Mouse (Mus musculus): ENCODE results near the gene Cbl.
"Not testable (repeated sequence)": the region's sequence is repeated elsewhere in the genome, so short reads cannot be mapped to it uniquely, and the experiment has no call there.

Cbl gene

DNA sequence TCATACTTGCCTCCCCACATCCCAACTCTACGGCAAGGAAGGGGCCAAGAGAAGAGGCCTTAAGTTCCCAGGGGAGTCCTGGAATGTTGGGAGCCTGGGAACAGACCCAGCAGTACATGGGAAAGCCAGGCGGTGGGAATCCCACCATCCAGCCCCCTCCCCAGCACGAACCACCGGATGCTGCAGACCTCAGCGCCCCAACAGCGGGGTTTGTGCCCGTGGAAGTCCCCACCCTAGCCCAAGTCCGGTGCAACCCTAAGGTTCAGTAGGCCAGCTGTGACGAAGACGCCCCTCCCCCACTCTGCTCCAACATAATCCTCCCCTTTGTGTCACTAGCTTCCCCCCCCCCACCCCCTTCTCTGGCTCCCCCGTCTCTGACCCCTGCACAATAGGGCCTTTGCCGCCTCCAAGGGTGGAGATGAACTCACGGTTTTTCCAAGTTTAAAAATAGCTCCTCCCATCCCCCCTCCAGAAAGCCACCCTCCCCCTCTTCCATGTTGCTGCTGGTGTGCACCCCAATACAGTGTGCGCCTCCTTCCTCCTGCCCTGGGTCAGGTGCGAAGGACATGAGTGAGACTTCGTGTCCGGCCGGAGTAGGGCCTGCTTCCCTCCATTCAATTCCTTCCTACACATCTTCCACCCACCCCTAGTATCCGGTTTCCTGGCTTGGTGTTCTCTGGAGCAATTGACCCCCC, 103.1 kb downstream of the Cbl start:
- DNase-seq (ENCODE audit: low spot score), result no peak

DNA sequence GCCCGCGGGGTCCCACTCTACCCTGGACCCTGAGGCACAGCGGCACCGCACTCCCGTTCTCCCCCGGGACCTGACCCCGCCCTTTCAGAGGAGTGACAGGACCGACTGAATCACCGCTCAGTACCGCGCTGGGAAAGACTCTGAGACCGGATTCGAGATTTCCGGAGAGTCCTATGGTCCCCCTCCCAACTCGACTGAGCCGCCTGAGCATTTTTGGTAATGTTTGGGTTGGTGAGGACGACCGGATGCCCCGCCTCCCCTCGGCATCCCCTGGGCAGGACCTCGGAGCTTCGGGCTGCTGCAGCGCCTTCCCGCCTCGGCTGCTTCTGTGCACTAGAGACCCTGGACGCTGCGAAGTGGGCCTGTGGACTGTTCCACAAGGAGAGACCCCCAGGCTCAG, 103.8 kb downstream of the Cbl start:
- DNase-seq (ENCODE audit: low spot score), result peak; percentile 40

DNA sequence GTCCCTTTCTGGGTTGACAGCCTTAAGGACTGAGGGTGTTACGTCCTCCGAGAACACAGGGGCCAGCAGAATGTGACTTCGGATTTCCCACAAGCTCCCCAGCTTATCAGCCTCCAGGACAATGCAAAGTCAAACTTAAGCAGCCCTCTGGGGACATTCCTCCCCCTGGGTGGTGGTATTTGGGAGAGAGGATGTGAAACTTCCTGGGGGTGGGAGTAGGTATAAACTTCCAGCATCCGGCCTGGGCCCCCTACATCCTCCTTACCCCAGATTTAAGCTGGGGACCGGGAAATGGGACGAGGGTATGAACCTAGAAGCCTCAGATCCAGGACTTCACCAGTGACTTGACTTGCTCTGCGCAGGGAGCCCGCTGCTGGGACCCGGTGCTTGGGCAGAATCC, 104.2 kb downstream of the Cbl start:
- no peak for DNase-seq (ENCODE audit: low spot score)

DNA sequence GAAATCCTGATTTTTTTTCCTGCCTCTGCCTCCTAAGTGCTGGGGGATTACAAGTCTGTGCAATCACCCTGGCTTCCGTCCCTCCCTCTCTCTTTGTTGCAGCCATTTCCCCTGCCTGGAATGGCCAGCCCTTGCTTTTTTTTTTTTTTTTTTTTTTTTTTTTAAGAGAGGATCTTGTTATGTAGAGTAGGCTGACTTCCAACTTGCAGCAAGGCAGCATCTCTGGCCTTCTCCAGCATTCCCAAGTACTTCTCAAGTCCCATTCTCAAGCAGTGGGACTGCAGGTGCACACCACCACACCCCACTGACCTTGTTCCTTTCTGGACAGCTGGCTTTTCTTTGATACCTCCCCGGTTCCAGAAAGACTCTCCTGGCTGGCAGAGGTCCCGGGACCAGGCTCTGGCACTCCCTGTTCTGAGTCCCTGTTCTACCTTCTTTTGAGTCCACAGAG, 106.5 kb downstream of the Cbl start:
- no peak for DNase-seq (ENCODE audit: low spot score)

DNA sequence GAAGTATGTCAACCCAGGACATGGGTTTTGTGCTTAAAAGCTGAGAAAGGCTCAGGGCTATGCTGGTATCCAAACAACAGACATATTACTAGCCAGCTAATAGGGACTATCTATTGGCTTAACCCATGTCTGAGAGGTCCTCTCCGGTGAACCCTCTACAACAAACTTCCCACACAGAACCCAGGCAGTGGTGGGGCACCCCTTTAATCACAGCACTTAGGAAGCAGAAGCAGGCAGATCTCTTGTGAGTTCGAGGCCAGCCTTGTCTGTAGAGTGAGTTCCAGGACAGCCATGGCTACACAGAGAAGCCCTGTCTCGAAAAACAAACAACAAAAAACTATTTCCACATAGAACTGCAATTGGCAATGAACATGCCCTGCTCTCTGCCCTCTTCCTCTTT, 107.1 kb downstream of the Cbl start:
- DNase-seq (ENCODE audit: low spot score), result no peak

DNA sequence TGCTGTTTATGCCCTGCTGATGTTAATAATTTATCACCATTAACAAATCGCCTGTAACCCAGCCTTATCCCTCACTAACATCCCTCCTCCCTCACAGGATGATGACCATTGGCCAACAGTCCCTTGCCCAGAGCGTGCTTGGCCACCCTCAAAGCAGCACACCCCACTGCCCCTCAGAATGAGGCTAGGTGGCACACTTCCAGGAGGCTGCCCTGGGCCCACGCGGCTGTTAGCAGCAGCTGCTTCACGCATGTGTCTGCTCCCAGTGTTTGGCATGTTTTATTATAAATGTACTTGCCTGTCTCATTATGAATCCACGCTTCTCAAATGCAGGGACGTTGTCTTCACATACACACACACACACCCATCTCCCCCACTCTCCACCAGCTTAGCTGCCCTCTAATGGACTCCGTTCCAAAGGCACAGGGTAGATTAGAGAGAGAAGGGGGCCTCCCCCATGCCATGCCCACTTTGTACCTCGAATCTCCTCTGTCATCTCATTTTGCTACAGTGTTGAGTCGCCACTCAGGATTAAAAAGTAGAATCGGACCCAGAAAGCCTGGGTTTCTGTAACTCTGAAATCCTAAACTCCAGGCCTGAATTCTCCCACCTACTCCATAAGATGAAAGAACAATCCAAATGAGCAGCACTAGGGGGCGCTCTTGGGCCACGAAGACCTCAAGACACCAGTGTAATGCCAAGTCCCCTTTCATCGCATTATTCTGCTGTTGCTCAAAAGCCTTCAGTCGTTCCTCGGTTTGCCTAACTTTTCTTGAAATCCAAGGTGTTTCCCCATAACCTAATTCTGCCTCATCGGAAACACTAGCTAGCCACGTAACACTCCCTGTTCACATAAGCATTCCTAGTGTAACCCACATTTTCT, 108.1 kb downstream of the Cbl start:
- peak; percentile 80 for DNase-seq (ENCODE audit: low spot score)

DNA sequence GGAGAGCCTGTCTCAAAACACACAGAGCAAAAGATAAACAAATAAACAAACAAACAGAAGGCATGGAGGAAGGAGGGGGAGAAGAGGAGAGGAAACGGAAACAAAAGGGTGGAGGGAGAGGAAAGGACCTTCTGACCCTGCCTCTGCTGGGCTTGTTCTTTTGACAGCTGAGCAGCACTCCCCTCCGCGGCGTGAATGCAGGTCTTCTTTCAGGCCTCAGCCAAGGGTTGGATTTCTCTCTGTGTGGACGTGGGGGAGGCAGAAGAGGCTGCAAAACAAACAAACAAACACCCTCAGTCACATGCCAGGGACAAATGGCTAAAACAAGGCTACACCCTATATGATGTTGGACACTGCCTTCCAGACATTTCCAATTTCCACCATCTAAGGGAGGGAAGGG, 108.8 kb downstream of the Cbl start:
- DNase-seq (ENCODE audit: low spot score), result no peak

DNA sequence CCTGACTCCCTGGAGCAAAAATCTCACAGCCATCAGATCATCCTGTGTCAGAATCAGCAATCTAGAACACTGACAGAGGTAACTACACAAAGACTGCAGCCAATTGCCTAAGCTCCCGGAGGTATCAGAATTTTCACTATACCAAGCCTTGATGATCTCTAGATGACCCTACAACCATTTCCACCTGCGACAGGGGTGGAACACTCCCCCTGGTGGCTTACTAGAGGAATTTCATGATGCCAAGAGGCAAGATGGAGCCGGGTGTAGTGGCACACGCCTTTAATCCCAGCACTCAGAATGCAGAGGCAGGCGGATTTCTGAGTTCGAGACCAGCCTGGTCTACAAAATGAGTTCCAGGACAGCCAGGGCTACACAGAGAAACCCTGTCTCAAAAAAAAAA, 109.5 kb downstream of the Cbl start:
- no peak for DNase-seq (ENCODE audit: low spot score)

DNA sequence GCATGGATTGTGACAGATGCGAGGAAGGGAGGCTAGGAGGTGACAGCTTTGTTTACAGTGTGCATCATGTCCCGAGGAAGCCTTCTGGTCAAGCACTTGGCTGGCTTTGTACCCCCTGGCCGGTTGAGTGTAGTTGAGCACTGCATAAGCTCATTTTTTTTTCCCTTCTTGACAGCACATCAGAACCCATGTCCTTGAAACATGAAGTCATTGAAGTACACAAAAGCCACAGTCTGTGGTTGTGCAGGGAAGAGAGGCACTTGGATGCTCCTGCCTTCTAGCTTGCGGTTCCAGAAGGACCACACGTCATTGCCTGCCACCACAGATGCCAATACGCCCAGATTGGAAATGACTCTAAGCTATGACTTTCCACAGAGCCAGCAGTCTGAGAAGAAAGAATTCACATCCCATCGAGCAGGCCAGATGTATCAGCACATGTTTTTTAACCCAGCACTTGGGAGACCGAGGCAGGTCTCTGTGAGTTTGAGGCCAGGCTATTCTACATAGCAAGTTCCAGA, 113.8 kb downstream of the Cbl start:
- DNase-seq (ENCODE audit: low spot score), result no peak

DNA sequence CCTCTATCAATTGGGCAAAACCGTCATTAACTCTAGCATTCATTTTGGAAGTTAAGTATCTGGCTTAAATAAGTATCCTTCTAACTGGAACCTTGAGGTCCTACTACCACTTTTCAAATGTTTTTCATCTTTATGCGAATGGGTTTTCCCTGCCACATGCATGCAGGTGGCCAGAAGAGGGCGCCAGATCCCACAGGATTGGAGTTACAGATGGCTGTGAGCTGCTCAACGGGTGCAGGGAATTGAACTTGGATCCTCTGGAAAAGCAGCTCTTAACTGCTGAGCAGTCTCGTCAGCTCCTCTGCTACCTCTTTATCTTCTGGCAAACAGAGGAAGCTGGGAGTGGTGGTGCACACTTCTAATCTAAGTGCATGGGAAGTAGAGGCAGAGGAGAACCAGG, 114.8 kb downstream of the Cbl start:
- peak; percentile 53 for DNase-seq (ENCODE audit: low spot score)

DNA sequence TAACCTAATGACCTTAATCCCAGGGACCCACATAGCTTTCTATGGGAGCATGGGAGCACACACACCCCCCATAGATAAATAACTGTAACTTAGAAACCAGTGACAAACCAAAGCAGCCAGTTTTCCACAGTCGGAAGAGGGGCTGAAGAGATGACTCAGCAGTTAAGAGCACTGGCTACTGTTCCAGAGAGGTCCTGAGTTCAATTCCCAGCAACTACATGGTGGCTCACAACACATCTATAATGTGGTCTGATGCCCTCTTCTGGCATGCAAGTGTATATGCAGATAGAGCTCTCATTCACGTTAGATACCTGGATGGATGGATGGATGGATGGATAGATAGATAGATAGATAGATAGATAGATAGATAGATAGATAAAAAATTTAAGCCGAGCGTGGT, 117.7 kb downstream of the Cbl start:
- DNase-seq (ENCODE audit: low spot score), result no peak

DNA sequence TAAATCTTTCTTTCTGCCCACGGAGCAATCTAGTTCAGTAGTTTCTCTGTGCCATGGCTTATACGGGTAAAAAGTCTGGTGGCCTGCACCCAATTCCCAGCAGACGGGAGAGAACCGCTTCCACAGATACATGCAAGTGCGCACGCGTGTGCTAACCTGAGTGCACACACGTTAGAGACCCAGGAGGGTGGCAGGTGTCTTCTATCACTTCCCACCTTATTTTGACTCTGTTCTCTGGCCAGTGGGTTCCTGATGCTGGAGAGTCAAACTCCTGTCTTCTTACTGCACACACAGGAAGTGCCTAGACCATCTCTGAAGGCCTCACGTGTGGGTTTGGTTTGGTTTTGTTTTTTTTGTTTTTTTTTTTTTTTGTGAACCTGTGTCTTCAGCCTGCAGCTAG, 118.2 kb downstream of the Cbl start:
- DNase-seq (ENCODE audit: low spot score), result no peak

DNA sequence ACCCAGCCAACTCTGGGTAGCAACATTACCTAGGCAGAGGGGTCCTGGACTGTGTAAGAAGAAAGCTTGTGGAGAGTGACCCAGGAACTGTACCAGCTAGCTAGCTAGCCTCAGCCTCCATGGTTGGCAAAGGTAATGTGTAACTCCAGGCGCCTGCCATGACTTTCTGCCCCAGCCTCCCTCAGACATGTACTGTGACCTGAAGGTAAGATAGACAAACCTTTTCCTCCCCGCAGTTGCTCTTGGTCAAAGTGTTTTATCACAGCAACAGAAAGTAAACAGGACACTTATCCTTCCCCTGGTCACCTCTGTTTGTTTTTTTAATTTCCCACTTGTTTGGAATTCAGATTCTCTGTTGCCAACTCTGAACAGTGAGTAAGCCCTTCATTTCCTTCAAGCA, 119.4 kb downstream of the Cbl start:
- no peak for DNase-seq (ENCODE audit: low spot score)

DNA sequence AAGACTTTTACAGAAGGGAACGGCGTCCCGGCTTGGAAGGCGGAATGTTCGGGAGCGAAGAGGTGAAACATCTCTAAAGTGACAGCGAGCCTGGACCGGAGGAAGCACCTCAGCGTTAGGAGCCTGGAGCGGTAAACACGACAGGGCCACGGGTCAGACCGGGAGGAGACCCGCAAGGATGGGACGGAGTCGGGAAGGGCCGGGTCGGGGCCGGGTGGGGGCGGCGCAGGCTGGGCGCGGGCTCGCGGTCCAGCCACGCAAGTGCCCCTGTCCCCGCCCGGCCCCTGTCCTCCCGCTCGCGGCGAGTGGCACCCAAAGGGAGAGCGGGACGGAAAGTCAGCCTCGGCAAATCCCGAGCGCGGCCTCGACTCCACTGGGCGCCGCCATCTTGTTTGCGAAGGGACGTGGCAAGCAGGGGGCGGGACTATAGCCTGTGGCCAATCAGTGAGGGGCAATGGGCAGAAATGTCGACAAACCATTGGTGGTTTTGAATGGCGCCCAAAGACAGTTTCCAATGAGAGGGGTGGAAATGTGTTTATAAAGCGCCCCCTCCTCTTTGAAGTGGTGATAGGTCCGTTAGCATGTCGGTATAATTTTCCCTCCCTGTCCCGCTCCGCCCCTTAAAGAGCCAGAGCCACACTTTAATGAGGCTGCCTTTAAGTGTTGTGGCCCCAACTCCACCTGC, 120.6 kb downstream of the Cbl start, which contains the start of the genes Gm49380 and Rnf26:
Gene Gm49380 (minus strand): TSS at position 396 of the 685 bp plus-strand sequence.
Gene Rnf26 (minus strand): TSS at position 413 of the 685 bp plus-strand sequence.
- peak; percentile 98 for DNase-seq (ENCODE audit: low spot score)

DNA sequence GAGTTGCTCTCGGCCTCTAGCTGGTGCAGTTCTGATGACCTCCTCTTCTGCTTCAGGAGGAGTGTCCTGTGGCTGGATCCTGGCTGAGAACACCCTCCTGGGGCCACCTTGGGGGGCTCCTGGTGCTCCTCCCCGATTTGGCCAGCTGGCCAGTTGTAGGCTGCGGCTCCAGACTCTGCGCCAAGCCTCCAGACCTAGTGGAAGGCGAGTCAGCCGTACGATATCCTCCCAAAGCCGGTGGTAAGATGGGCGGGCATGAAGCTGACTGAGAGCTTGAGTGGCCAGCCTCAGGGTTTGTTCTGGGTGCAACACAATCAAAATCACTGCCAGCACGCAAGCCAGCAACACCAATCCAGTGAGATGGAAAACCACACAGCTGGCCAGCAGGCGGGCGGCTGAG, 121.9 kb downstream of the Cbl start:
- DNase-seq (ENCODE audit: low spot score), result not testable (repeated sequence)

DNA sequence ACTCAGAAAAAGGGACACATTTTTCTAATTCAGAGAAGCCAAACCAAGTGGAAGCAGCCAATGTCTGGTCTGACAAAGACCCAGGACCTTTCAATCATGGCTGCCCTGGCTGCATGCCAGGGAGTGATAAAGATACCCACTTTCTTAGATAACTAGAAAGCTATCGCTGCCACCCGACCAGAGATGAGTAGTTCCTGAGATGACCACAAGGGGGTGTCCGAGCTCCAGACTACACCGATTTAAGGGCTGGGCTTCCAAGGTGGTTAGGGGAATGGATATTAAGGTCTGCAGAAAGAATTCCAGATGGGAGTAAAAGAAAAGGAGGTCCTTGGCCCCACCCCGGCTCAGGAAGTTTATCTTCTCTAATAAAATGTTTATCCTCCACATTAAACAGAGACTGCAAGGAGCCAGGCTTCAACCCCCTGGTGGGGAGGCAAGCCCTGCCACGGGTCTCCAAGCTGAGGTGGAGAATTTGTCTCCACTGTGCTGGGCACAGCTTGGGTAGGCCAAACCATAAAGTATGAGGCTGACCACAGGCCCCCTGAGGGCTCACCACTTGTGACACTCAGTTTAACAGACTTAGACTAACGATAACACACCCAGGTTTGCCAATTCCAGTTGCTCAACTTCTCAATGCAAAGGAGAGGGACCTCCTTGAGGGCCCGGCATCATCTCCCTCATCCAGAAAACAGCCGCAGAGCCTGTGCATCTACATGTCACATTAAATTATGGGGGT, 124.3 kb downstream of the Cbl start:
- DNase-seq (ENCODE audit: low spot score), result no peak

DNA sequence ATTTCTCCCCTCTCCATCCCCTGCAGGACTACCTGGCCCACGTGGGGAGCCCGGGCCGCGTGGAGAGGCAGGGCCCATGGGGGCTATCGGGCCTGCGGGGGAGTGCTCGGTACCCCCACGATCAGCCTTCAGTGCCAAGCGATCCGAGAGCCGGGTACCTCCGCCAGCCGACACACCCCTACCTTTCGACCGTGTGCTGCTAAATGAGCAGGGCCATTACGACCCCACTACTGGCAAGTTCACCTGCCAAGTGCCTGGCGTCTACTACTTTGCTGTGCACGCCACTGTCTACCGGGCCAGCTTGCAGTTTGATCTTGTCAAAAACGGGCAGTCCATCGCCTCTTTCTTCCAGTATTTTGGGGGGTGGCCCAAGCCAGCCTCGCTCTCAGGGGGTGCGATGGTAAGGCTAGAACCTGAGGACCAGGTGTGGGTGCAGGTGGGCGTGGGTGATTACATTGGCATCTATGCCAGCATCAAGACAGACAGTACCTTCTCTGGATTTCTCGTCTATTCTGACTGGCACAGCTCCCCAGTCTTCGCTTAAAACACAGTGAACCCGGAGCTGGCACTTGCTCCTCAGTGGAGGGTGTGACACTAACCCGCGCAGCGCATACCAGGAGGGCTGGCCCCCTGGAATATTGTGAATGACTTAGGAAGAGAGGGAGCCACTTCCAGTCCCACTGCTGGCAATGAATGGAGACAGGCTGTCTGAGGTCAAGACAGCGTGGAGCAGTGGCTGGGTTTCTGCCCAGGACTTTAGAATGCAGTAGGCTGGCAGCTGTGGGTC, 125.4 kb downstream of the Cbl start:
- no peak for DNase-seq (ENCODE audit: low spot score)

DNA sequence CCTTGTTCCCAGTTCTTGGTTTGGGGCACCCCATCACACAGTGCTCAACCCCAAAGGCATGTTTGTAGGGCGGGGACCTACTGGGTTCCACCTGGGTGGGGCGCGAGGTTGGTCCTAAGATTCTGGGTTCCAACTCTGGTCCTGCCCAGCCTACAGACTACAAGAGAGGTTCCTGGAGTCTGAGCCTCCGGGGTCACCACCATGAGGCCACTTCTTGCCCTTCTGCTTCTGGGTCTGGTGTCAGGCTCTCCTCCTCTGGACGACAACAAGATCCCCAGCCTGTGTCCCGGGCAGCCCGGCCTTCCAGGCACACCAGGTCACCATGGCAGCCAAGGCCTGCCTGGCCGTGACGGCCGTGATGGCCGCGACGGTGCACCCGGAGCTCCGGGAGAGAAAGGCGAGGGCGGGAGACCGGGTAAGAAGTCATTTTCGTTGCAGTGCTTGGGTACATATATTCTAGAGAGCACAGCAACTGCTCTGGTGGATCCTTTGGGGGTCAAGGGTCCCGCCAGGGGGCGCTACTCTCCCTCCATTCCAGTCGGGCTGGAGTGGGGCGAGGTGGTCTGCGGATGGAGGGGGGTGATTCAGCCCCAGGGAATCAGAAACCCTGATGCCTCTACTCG, 126.2 kb downstream of the Cbl start:
- peak; percentile 77 for DNase-seq (ENCODE audit: low spot score)

DNA sequence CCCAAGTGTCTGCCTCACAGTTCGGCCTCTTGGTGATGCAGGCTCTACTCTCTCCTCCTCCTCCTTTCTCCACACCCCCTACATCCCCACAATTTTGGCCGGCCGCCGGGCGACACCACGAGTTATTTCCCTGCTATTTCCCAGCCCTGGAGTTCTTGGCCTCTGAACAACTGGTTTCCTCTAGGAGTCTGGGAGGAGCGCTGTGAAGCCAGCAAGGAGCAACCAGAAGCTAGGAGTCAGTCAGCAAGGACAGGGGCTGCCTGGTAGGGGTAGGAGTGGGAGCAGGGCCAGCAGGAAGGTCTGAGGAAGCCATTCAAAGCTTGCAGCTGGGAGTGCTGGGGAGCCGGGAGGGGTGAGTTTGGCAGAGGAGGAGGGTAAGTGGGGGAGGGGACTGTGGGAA, 126.7 kb downstream of the Cbl start, which contains the start of gene C1qtnf5:
Gene C1qtnf5 (plus strand): TSS at position 136 of the 400 bp plus-strand sequence.
- DNase-seq (ENCODE audit: low spot score), result peak; percentile 79

DNA sequence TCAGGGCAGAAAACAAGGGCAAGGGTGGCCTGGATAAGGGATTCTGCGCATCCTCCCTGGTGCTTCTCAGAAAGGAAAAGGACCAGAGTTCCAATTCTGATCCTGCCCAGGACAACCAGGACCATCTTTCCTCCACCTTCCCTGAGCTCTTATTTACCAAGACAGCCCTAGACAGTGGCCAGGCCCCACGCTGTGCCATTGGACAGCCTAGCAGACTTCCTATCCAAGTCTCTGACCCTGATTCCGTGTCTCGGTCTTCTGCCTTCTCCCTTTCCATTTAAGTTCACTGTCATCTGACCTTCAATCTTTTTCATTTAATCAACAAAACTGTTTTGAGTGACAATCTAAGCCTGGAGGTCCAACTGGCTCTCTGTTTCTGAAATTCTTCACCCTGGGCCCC, 127.3 kb downstream of the Cbl start:
- DNase-seq (ENCODE audit: low spot score), result no peak

Data from testis, postnatal 14 days (tissue).